Mouse (Mus musculus) forebrain, embryonic 14.5 days (tissue): Measurements from ENCODE around the gene Fgg. TPM values are rescaled to one million over a fixed set of nuclear protein-coding genes. Genes with fewer than 3 reads are reported as not detected.

Experiments
- ATAC-seq: fragments of 200-750 bp; cut with Nextera tagmentation; 2 replicates; pipeline ENCODE4 v1.8.0; 2017; ENCODE audit warnings: mild to moderate bottlenecking, moderate library complexity
- DNase-seq: peaks from one replicate; pipeline ENCODE4 v3.0.0-alpha.2; 2015; ENCODE audit warnings: low spot score
- H3K27ac ChIP-seq: fragments of 300-500 bp; sonication (generic); 2 replicates; pipeline ENCODE4 v1.5.1; 2014; ENCODE audit warnings: low read depth, mild to moderate bottlenecking, control low read depth, low read length, moderate library complexity
- H3K27me3 ChIP-seq: fragments of 300-500 bp; sonication (generic); replicated peaks from 2 replicates; pipeline ENCODE4 v1.6.1; 2014; ENCODE audit warnings: low read length, control low read depth, mixed read lengths; ENCODE audit not compliant: control insufficient read depth, insufficient read depth
- H3K36me3 ChIP-seq: fragments of 300-500 bp; sonication (generic); 2 replicates; pipeline ENCODE4 v1.6.1; 2014; ENCODE audit warnings: low read length, control low read depth; ENCODE audit not compliant: control insufficient read depth, insufficient read depth
- H3K4me1 ChIP-seq: fragments of 300-500 bp; sonication (generic); 2 replicates; pipeline ENCODE4 v1.6.1; 2014; ENCODE audit warnings: antibody characterized with exemption, low read length, control low read depth; ENCODE audit not compliant: control insufficient read depth, insufficient read depth
- H3K4me2 ChIP-seq: fragments of 300-500 bp; sonication (generic); 2 replicates; pipeline ENCODE4 v1.6.1; 2014; ENCODE audit warnings: mild to moderate bottlenecking, control low read depth, low read length
- H3K4me3 ChIP-seq: fragments of 300-500 bp; sonication (generic); 2 replicates; pipeline ENCODE4 v1.5.1; 2014; ENCODE audit warnings: low read depth, low read length, control low read depth
- H3K9ac ChIP-seq: fragments of 300-500 bp; sonication (generic); 2 replicates; pipeline ENCODE4 v1.6.1; 2014; ENCODE audit warnings: mild to moderate bottlenecking, low read length, control low read depth, moderate library complexity
- H3K9me3 ChIP-seq: fragments of 300-500 bp; sonication (generic); replicated peaks from 2 replicates; pipeline ENCODE4 v1.6.1; 2016; ENCODE audit warnings: low read length, control low read depth, mixed read lengths; ENCODE audit not compliant: control insufficient read depth
- WGBS: fragments of 180-500 bp; shearing (Covaris S2); extraction: QIAGEN DNeasy Blood & Tissue Kit; methylation state at CpG from one replicate; pipeline ENCODE4 v1.1.7; 2014; 5-methylcytosine and 5-hydroxymethylcytosine counted together
- polyA plus RNA-seq: library from polyadenylated mRNA; unstranded; fragments of >200 nt; fragmentation: Nextera tagmentation; extraction: Ambion mirVana; gene quantifications from 2 replicates; pipeline ENCODE4 v1.2.1, GENCODE M21; 2014

The Fgg gene
- polyA plus RNA-seq, 1 experiment from 2014 or later, result not detected

- Histone ChIP-seq H3K27me3 (no peaks in the 10 kb centered on the region), H3K4me2 (peak overlapping the region; percentile 24), H3K9ac (peak overlapping the region; percentile 9; the same call in 1 of the 2 replicates), H3K9me3 (no peaks in the 10 kb centered on the region), H3K36me3 (no peaks in the 10 kb centered on the region), H3K27ac (no peak overlapping the region), H3K4me3 (no peak overlapping the region), H3K4me1 (0 out of 2 replicates have a peak, but pooled peaks cover 1% of the 10 kb centered on the region)
- DNase-seq (no peak), ATAC-seq (peak; percentile 63)
- 39% methylated on average over 13 of the region's 13 CpGs for WGBS
These were observed 25.3 kb downstream of the Fgg start for GRCm38 (mm10) chr3:83032746-83033308.

DNA sequence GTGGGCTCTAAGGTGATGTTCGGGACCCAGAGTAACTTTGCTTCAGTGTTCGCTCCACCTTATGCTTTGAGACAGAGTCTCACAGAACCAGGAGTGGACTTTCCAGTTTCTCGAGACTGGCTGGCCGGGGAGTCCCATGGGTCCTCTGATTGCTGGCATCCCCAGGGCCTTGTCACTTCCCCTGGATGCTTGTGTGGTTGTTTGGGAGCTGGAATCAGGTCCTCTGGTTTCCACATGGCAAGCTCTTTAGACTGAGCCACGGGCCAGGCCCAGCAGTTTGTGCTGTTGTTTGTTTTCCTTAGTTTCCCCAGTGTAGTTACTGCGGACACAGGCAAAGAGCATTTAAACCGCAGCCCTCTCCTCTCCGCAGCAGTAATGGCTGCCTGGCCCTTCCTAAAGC, 26.3 kb downstream of the Fgg start:
- no peak for ATAC-seq
- Histone ChIP-seq H3K27me3 (no peaks in the 10 kb centered on the region), H3K4me2 (no peak overlapping the region), H3K36me3 (no peaks in the 10 kb centered on the region), H3K27ac (no peak overlapping the region), H3K9ac (no peak overlapping the region), H3K4me1 (no peaks in the 10 kb centered on the region), H3K4me3 (no peak overlapping the region), H3K9me3 (no peaks in the 10 kb centered on the region)
- no peak for DNase-seq
- 84% methylated on average over 8 of the region's 8 CpGs for WGBS

DNA sequence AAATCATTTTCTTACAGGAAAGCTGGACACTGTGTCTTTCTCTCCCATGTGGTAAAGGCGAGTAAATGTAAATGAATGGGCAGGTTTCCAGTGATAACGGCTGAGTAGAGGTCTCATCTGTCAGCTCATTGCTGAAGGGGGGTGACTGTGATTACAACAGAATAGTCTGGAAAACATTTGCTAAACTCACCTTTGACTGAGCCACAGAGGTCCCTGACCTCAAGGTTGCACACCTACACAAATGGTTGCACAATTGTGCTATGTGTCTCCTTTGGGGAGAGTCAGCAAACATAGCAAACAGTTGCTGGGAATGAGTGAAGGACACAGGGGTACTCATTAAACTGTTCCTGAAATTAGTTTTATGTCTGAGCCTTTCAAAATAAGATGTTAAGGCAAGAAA, 31.3 kb downstream of the Fgg start:
- no peak for ATAC-seq
- no peak for DNase-seq
- WGBS, result 64% methylated on average over 2 of the region's 2 CpGs
- no peaks in the 10 kb centered on the region for H3K27me3 ChIP-seq
- no peaks in the 10 kb centered on the region for H3K36me3 ChIP-seq
- no peak overlapping the region for H3K4me3 ChIP-seq
- H3K9ac ChIP-seq, result no peak overlapping the region
- H3K4me2 ChIP-seq, result no peak overlapping the region
- no peaks in the 10 kb centered on the region for H3K4me1 ChIP-seq
- no peaks in the 10 kb centered on the region for H3K9me3 ChIP-seq
- no peak overlapping the region for H3K27ac ChIP-seq

GRCm38 (mm10) chr3:83039666-83040065, 32.1 kb downstream of the Fgg start:
- Histone ChIP-seq H3K9ac (no peak overlapping the region), H3K4me2 (no peak overlapping the region), H3K27ac (no peak overlapping the region), H3K9me3 (no peaks in the 10 kb centered on the region), H3K36me3 (no peaks in the 10 kb centered on the region), H3K27me3 (no peaks in the 10 kb centered on the region), H3K4me3 (no peak overlapping the region), H3K4me1 (no peaks in the 10 kb centered on the region)
- DNase-seq (no peak), ATAC-seq (no peak)
- 81% methylated on average over 4 of the region's 4 CpGs for WGBS

GRCm38 (mm10) chr3:83042451-83042850, 34.9 kb downstream of the Fgg start:
- H3K4me3 ChIP-seq, result no peak overlapping the region
- no peak for DNase-seq
- H3K27me3 ChIP-seq, result no peaks in the 10 kb centered on the region
- 89% methylated on average over 5 of the region's 5 CpGs for WGBS
- H3K9ac ChIP-seq, result no peak overlapping the region
- no peaks in the 10 kb centered on the region for H3K4me1 ChIP-seq
- no peaks in the 10 kb centered on the region for H3K36me3 ChIP-seq
- no peaks in the 10 kb centered on the region for H3K9me3 ChIP-seq
- no peak overlapping the region for H3K27ac ChIP-seq
- H3K4me2 ChIP-seq, result no peak overlapping the region
- ATAC-seq, result no peak

DNA sequence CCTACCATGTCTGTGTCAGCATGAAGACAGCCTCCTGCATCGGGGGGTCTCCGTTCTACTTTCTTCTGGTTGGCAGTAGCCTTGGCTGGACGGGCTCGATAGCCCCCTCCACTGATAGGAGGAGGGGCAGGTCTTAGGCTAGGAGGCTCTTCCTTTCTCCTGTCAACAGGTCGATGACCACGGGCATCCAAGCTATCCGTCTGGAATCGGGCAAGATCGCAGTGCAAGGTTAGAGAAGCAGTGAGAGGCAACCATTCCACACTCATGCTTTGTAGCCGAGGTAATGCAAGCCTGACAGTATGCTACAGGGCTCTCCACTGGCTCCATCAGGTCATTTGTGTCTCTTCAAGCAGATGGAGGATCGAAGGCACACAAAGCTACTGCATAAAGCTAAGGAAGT, 39.1 kb downstream of the Fgg start:
- no peak for DNase-seq
- Histone ChIP-seq H3K9me3 (no peaks in the 10 kb centered on the region), H3K4me1 (no peaks in the 10 kb centered on the region), H3K9ac (no peak overlapping the region), H3K27ac (no peak overlapping the region), H3K36me3 (no peaks in the 10 kb centered on the region), H3K4me2 (no peak overlapping the region), H3K27me3 (no peaks in the 10 kb centered on the region), H3K4me3 (no peak overlapping the region)
- 87% methylated on average over 11 of the region's 11 CpGs for WGBS
- ATAC-seq, result no peak

- no peaks in the 10 kb centered on the region for H3K9me3 ChIP-seq
- DNase-seq, result no peak
- no peaks in the 10 kb centered on the region for H3K36me3 ChIP-seq
- H3K4me3 ChIP-seq, result no peak within 1 kb of the TSS
- no peak within 1 kb of the TSS for H3K4me2 ChIP-seq
- H3K27me3 ChIP-seq, result no peaks in the 10 kb centered on the region
- WGBS, result 92% methylated on average over 8 of the region's 8 CpGs
- H3K27ac ChIP-seq, result no peak within 1 kb of the TSS
- no peak for ATAC-seq
- no peak within 1 kb of the TSS for H3K9ac ChIP-seq
- no peaks in the 10 kb centered on the region for H3K4me1 ChIP-seq
These were observed 42.2 kb downstream of the Fgg start, which contains the start of gene Fgb for GRCm38 (mm10) chr3:83049680-83050079. Gene Fgb (minus strand): TSS chr3:83049863.

GRCm38 (mm10) chr3:83050661-83051060, 43.1 kb downstream of the Fgg start:
- ATAC-seq (no peak), DNase-seq (no peak)
- Histone ChIP-seq H3K36me3 (no peaks in the 10 kb centered on the region), H3K4me1 (no peaks in the 10 kb centered on the region), H3K27ac (no peak overlapping the region), H3K4me2 (no peak overlapping the region), H3K9me3 (no peaks in the 10 kb centered on the region), H3K9ac (no peak overlapping the region), H3K27me3 (no peaks in the 10 kb centered on the region), H3K4me3 (no peak overlapping the region)
- WGBS, result 85% methylated on average over 5 of the region's 5 CpGs

DNA sequence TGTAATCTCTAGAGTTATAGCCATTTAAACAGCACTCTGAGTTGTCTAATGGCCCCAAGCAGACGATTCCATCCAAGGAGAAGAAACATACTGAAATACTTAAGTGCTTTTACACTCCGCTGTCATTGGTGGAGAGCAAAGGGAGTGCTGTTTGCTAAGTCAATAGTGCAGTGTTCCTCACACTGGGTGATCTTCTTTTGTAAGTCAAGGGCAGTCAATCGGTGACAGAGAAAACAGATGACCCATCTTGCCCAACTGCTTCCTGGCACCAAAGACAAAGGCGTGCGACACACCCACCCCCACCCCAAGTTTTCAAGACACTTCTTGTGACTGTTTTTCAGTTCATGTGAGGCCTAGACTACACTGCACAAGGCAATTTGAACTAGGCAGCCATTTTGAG, 44.6 kb downstream of the Fgg start:
- H3K27me3 ChIP-seq, result no peaks in the 10 kb centered on the region
- WGBS, result 95% methylated on average over 5 of the region's 5 CpGs
- peaks cover 6% of the 10 kb centered on the region for H3K4me1 ChIP-seq
- 0 out of 2 replicates have a peak, but pooled peaks cover under 1% of the 10 kb centered on the region for H3K36me3 ChIP-seq
- ATAC-seq, result no peak
- DNase-seq, result no peak
- H3K4me3 ChIP-seq, result no peak overlapping the region
- no peak overlapping the region for H3K4me2 ChIP-seq
- H3K9me3 ChIP-seq, result no peaks in the 10 kb centered on the region
- no peak overlapping the region for H3K9ac ChIP-seq
- no peak overlapping the region for H3K27ac ChIP-seq
